Mouse (Mus musculus): ENCODE measurements around the gene Zbed3. TPM values are rescaled to one million over a fixed set of nuclear protein-coding genes. Genes with fewer than 3 reads are reported as not detected.

The Zbed3 gene
- polyA plus RNA-seq (2012; rRNA removed), result 7.2 and 10.8 TPM in 2 replicates

DNA sequence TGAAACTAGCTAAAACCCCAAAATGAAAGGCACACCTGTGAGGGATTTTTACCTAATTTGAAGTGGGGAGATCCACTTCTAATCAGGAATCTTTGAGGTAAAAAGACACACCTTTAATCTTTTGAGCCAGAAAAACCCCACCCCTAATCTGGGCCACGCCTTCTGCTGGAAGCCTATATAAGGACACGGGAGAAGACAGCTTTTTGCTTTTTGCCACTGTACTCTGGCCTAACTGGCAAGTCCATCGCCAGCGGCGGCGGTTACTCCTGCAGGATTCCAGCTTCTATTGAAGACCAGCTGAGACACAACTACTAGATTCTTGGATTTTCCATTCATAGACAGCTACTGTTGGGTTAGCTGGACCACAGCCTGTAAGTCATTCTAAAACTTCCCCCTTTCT, at the start of gene Zbed3:
Zbed3 (plus strand) TSS at position 213 of the 400 bp plus-strand sequence.

DNA sequence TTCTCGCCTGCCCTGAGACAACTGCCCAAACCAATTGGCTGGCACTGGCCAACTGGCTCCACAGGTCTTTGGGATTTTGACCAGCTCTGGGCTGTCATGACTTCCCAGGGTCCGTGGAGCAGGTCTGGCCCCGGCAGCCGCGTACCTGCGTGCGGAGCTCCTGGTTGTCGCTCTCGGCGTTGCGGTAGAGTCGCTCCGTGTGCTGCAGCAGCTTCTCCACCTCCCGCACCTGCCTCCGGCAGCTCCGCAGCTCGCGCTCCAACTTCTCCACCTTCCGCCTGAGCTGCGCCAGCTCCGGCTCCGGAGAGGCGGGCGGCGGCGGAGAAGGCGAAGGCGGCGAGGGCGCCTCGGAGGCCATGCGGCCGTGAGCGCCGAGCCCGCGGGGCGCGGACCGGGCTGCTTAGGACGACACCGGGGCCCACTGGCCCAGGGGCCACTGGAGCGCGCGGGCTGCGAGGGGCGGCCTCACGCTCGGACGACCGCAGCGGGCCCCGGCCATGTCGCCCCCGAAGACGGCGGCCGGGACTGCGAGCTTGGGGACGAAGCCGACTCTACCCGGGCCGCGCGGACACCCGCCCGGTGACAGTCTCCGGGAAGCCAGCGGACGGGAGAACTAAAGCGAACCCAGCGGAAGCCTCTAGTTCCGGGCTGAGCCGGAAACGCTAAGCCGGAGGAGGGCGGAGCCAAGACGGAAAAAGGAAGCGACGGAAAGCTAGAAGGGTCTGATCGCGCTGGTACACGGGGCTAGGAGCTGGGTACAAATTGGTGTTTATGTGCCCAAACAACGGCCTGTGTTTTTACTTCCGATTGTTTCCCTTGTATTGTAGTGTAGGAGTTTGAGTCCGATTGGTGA, 51.5 kb downstream of the Zbed3 start, which contains the start of gene Aggf1:
Aggf1 (minus strand) TSS at position 652 of the 853 bp plus-strand sequence.

Other genes starting within 250 kb of the Zbed3 start
- 1.8 and 3.5 TPM in 2 replicates for gene Pde8b, start 73.3 kb upstream of the Zbed3 start, polyA plus RNA-seq (2012; rRNA removed)
- gene Aggf1, start 51.7 kb downstream of the Zbed3 start, polyA plus RNA-seq (2012; rRNA removed), result 6.1 and 10.1 TPM in 2 replicates
- not detected in 2 replicates for gene Crhbp, start 121.3 kb downstream of the Zbed3 start, polyA plus RNA-seq (2012; rRNA removed)
- not detected in 2 replicates for gene S100z, start 155.1 kb downstream of the Zbed3 start, polyA plus RNA-seq (2012; rRNA removed)
- gene F2rl1, start 201.6 kb downstream of the Zbed3 start, polyA plus RNA-seq (2012; rRNA removed), result 9.7 and 11.6 TPM in 2 replicates

Measured in stomach, adult 2 months (tissue).